Mouse (Mus musculus): ENCODE results near the gene Arhgap27. TPM values are rescaled to one million over a fixed set of nuclear protein-coding genes. Genes with fewer than 3 reads are reported as not detected.

Gene Arhgap27
- polyA plus RNA-seq, 1 experiment from 2014 or later = 18.2 TPM

- TF ChIP-seq EP300 (optimal IDR thresholded peaks at IDR 0.05) = no peak
- no peak for TF ChIP-seq CTCF (IDR thresholded peaks at IDR 0.05; ENCODE audit: low read depth)
- no peaks in the 10 kb centered on the region; the same call in 1 of the 2 replicates for H3K36me3 ChIP-seq (ENCODE audit: control insufficient read depth, insufficient read depth, low read length)
- H3K4me2 ChIP-seq (replicated peaks; ENCODE audit: low read depth) = no peak overlapping the region
- no peaks in the 10 kb centered on the region for H3K27me3 ChIP-seq (ENCODE audit: control insufficient read depth, insufficient read depth, low read length)
- H3K27ac ChIP-seq (replicated peaks) = peak overlapping the region; percentile 20; the same call in 1 of the 2 replicates
- no peaks in the 10 kb centered on the region for H3K9me3 ChIP-seq (ENCODE audit: control insufficient read depth, low read length)
- H3K9ac ChIP-seq (ENCODE audit: low read length) = no peak overlapping the region
- 38% methylated on average over 7 of the region's 7 CpGs for WGBS
- H3K4me1 ChIP-seq (replicated peaks; ENCODE audit: control insufficient read depth, insufficient read depth) = no peaks in the 10 kb centered on the region
- ATAC-seq (ENCODE audit: low FRiP score, low TSS enrichment) (peak; percentile 81), DNase-seq (ENCODE audit: low spot score) (peak; percentile 36)
- H3K4me3 ChIP-seq (ENCODE audit: low read depth, low read length) = no peak overlapping the region
Measured at GRCm38 (mm10) chr11:103387870-103388526, 24.5 kb upstream of the Arhgap27 start.

DNA sequence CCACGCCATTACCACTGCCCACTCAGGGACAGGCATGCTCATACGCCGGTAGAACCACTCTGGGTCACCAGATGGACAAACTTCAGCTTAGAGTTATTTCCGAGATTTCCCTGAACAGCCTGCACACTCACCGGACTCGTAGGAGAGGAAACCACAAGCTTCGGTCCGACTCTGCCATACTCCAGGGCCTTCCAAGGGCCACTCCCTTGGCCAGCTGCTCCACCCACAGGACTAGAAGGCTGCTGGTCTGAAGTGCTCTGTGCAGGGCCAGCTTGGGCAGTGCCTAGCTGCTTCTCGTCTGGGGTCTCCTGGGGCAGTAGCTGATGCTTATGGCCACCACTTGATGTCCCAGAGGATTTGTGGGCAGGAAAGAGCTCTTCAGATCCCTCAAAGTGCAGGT, 23.3 kb upstream of the Arhgap27 start:
- Histone ChIP-seq H3K36me3 (ENCODE audit: control insufficient read depth, insufficient read depth, low read length) (no peaks in the 10 kb centered on the region; the same call in 1 of the 2 replicates), H3K27ac (replicated peaks) (peak overlapping the region; percentile 40), H3K4me3 (ENCODE audit: low read depth, low read length) (no peak overlapping the region), H3K4me2 (replicated peaks; ENCODE audit: low read depth) (no peak overlapping the region), H3K4me1 (replicated peaks; ENCODE audit: control insufficient read depth, insufficient read depth) (peaks cover 5% of the 10 kb centered on the region; the same call in 1 of the 2 replicates), H3K9ac (ENCODE audit: low read length) (no peak overlapping the region), H3K27me3 (ENCODE audit: control insufficient read depth, insufficient read depth, low read length) (no peaks in the 10 kb centered on the region), H3K9me3 (ENCODE audit: control insufficient read depth, low read length) (no peaks in the 10 kb centered on the region)
- TF ChIP-seq CTCF (IDR thresholded peaks at IDR 0.05; ENCODE audit: low read depth) (no peak), EP300 (optimal IDR thresholded peaks at IDR 0.05) (no peak)
- 62% methylated on average over 9 of the region's 9 CpGs for WGBS
- DNase-seq (ENCODE audit: low spot score) = peak; percentile 55
- ATAC-seq (ENCODE audit: low FRiP score, low TSS enrichment) = peak; percentile 42; the same call in 1 of the 2 replicates

GRCm38 (mm10) chr11:103381956-103382613, 18.6 kb upstream of the Arhgap27 start:
- TF ChIP-seq CTCF (IDR thresholded peaks at IDR 0.05; ENCODE audit: low read depth) (no peak), EP300 (optimal IDR thresholded peaks at IDR 0.05) (no peak)
- peak; percentile 95 for ATAC-seq (ENCODE audit: low FRiP score, low TSS enrichment)
- DNase-seq (ENCODE audit: low spot score) = peak; percentile 79

GRCm38 (mm10) chr11:103381505-103381904, 18.0 kb upstream of the Arhgap27 start:
- Histone ChIP-seq H3K9me3 (ENCODE audit: control insufficient read depth, low read length) (no peaks in the 10 kb centered on the region), H3K27me3 (ENCODE audit: control insufficient read depth, insufficient read depth, low read length) (no peaks in the 10 kb centered on the region), H3K4me2 (replicated peaks; ENCODE audit: low read depth) (no peak overlapping the region), H3K4me1 (replicated peaks; ENCODE audit: control insufficient read depth, insufficient read depth) (peaks cover 5% of the 10 kb centered on the region; the same call in 1 of the 2 replicates), H3K4me3 (ENCODE audit: low read depth, low read length) (no peak overlapping the region), H3K9ac (ENCODE audit: low read length) (no peak overlapping the region), H3K36me3 (ENCODE audit: control insufficient read depth, insufficient read depth, low read length) (peaks cover 14% of the 10 kb centered on the region), H3K27ac (replicated peaks) (peak overlapping the region; percentile 89)
- ATAC-seq (ENCODE audit: low FRiP score, low TSS enrichment) (peak; percentile 24), DNase-seq (ENCODE audit: low spot score) (no peak)
- WGBS = 81% methylated on average over 7 of the region's 7 CpGs
- TF ChIP-seq CTCF (IDR thresholded peaks at IDR 0.05; ENCODE audit: low read depth) (no peak), EP300 (optimal IDR thresholded peaks at IDR 0.05) (no peak)

More at GRCm38 (mm10) chr11:103381956-103382613, 18.6 kb upstream of the Arhgap27 start:
- peaks cover 5% of the 10 kb centered on the region; the same call in 1 of the 2 replicates for H3K4me1 ChIP-seq (replicated peaks; ENCODE audit: control insufficient read depth, insufficient read depth)
- H3K4me3 ChIP-seq (ENCODE audit: low read depth, low read length) = no peak overlapping the region
- H3K27ac ChIP-seq (replicated peaks) = peak overlapping the region; percentile 89
- H3K27me3 ChIP-seq (ENCODE audit: control insufficient read depth, insufficient read depth, low read length) = no peaks in the 10 kb centered on the region
- no peak overlapping the region for H3K9ac ChIP-seq (ENCODE audit: low read length)
- WGBS = 10% methylated on average over 5 of the region's 5 CpGs
- H3K9me3 ChIP-seq (ENCODE audit: control insufficient read depth, low read length) = no peaks in the 10 kb centered on the region
- H3K36me3 ChIP-seq (ENCODE audit: control insufficient read depth, insufficient read depth, low read length) = peaks cover 14% of the 10 kb centered on the region
- no peak overlapping the region for H3K4me2 ChIP-seq (replicated peaks; ENCODE audit: low read depth)

DNA sequence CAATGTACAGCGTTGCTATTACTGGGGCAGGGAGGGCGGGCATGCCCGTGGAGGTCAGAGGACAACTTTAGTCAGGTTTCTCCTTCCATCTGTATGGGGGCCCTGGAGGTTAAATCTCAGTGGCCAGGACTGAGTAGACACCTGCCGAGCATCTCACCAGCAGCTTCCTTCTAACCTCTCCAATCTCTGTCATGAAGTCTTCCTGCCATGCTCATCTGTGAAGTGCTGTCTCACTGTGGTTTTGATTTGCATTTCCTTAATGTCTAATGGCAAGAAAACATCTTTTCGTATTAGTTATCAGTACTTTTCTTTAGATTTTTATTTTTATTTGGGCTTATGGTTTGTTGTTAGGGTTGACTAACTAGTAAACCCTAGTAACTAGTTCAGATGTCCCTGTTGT, 17.0 kb upstream of the Arhgap27 start:
- no peaks in the 10 kb centered on the region for H3K9me3 ChIP-seq (ENCODE audit: control insufficient read depth, low read length)
- peaks cover 5% of the 10 kb centered on the region; the same call in 1 of the 2 replicates for H3K4me1 ChIP-seq (replicated peaks; ENCODE audit: control insufficient read depth, insufficient read depth)
- DNase-seq (ENCODE audit: low spot score) (no peak), ATAC-seq (ENCODE audit: low FRiP score, low TSS enrichment) (no peak)
- whole genome bisulfite sequencing = 90% methylated on average over 5 of the region's 5 CpGs
- no peak overlapping the region for H3K27ac ChIP-seq (replicated peaks)
- no peak for TF ChIP-seq CTCF (IDR thresholded peaks at IDR 0.05; ENCODE audit: low read depth)
- no peak for TF ChIP-seq EP300 (optimal IDR thresholded peaks at IDR 0.05)
- no peak overlapping the region for H3K4me2 ChIP-seq (replicated peaks; ENCODE audit: low read depth)
- no peak overlapping the region for H3K9ac ChIP-seq (ENCODE audit: low read length)
- no peaks in the 10 kb centered on the region for H3K27me3 ChIP-seq (ENCODE audit: control insufficient read depth, insufficient read depth, low read length)
- H3K36me3 ChIP-seq (ENCODE audit: control insufficient read depth, insufficient read depth, low read length) = peaks cover 14% of the 10 kb centered on the region
- H3K4me3 ChIP-seq (ENCODE audit: low read depth, low read length) = no peak overlapping the region

DNA sequence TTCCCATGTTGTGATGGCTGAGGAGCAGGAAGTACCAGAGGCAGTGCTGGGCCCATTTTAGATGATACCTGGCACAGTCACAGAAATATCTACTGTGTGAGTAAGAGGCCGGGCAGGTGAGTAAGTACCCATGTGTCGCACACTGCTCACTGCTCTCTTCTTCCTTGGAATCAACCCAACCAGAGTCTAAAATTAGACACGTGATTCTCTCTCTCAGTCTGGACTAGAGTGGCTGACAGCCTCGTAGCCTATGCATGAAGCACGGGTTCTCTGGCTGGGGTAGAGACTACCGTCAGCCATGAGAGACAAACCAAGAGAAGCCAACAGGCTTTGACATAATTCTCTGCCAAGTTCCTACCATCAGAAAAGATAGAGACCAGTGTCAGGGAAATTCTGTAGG, 14.8 kb upstream of the Arhgap27 start:
- Histone ChIP-seq H3K9me3 (ENCODE audit: control insufficient read depth, low read length) (no peaks in the 10 kb centered on the region), H3K4me1 (replicated peaks; ENCODE audit: control insufficient read depth, insufficient read depth) (peaks cover 5% of the 10 kb centered on the region; the same call in 1 of the 2 replicates), H3K9ac (ENCODE audit: low read length) (no peak overlapping the region), H3K4me2 (replicated peaks; ENCODE audit: low read depth) (no peak overlapping the region), H3K4me3 (ENCODE audit: low read depth, low read length) (no peak overlapping the region), H3K27me3 (ENCODE audit: control insufficient read depth, insufficient read depth, low read length) (no peaks in the 10 kb centered on the region), H3K36me3 (ENCODE audit: control insufficient read depth, insufficient read depth, low read length) (peaks cover 17% of the 10 kb centered on the region), H3K27ac (replicated peaks) (no peak overlapping the region)
- DNase-seq (ENCODE audit: low spot score) (no peak), ATAC-seq (ENCODE audit: low FRiP score, low TSS enrichment) (no peak)
- WGBS = 79% methylated on average over 6 of the region's 6 CpGs
- TF ChIP-seq EP300 (optimal IDR thresholded peaks at IDR 0.05) (no peak), CTCF (IDR thresholded peaks at IDR 0.05; ENCODE audit: low read depth) (no peak)

All from stomach, postnatal 0 days (tissue).